Mouse (Mus musculus) bone marrow, adult 2 months (tissue): ENCODE measurements around the gene Camkmt.

Source experiments
- CTCF ChIP-seq: fragments of 200-500 bp; IDR thresholded peaks from 2 replicates; pipeline ENCODE4 v1.5.1; 2011; ENCODE audit warnings: low read length, control low read depth; ENCODE audit not compliant: control insufficient read depth, insufficient read depth
- POLR2A ChIP-seq: fragments of 200-500 bp; IDR thresholded peaks from 2 replicates; pipeline ENCODE4 v1.6.1; 2011; ENCODE audit warnings: low read depth, mild to moderate bottlenecking, control low read depth, low read length, borderline replicate concordance; ENCODE audit not compliant: control insufficient read depth

- TF ChIP-seq CTCF = no peak
- no peak for TF ChIP-seq POLR2A
Observed at GRCm38 (mm10) chr17:85059136-85059535, 31.2 kb upstream of the Camkmt start.
